Mouse (Mus musculus) hematopoietic stem cell, adult 5-6 weeks (primary cell): ENCODE results near the gene Kcnh6. TPM values are rescaled to one million over a fixed set of nuclear protein-coding genes. Genes with fewer than 3 reads are reported as not detected.
A peak's percentile ranks its signal among the peaks of the same experiment; 100 is the strongest.
"Not testable (repeated sequence)": the region's sequence is repeated elsewhere in the genome, so short reads cannot be mapped to it uniquely, and the experiment has no call there.

Experiments
- ATAC-seq, 2 experiments: fragments of 125-278 bp in 1 of 2; replicated peaks in 1 of 2; 2 replicates each; pipeline ENCODE4 v1.8.0; 2016 to 2017; ENCODE audit warnings: inconsistent platforms in 2 of 2, mild to moderate bottlenecking in 2 of 2, moderate number of reproducible peaks in 2 of 2, low read depth in 1 of 2, moderate TSS enrichment in 1 of 2; ENCODE audit not compliant: low FRiP score in 2 of 2, poor library complexity in 2 of 2, severe bottlenecking in 2 of 2, insufficient read depth in 1 of 2, low TSS enrichment in 1 of 2
- total RNA-seq: library from RNA; stranded (forward); fragments of 172-1452, 232-1000 nt; gene quantifications from 2 replicates; pipeline ENCODE4 v1.2.3, GENCODE M21; 2017

Kcnh6 gene
- total RNA-seq, 1 experiment from 2014 or later: 0.50 TPM

- peak in 1 of 2 experiments; percentile 57; a peak in 2 of 4 replicates for ATAC-seq
Measured at GRCm38 (mm10) chr11:106001718-106002117, 6.2 kb upstream of the Kcnh6 start.

GRCm38 (mm10) chr11:106004576-106004975, 3.3 kb upstream of the Kcnh6 start:
- no peak for ATAC-seq

- ATAC-seq: no peak
Measured at GRCm38 (mm10) chr11:106005970-106006369, 2.0 kb upstream of the Kcnh6 start.

GRCm38 (mm10) chr11:106012711-106013110, 4.8 kb downstream of the Kcnh6 start:
- no peak for ATAC-seq

- no peak for ATAC-seq
Measured at GRCm38 (mm10) chr11:106013556-106014225, 5.8 kb downstream of the Kcnh6 start.

- ATAC-seq: no peak
Measured at GRCm38 (mm10) chr11:106016440-106016839, 8.5 kb downstream of the Kcnh6 start.

GRCm38 (mm10) chr11:106020051-106020763, 12.3 kb downstream of the Kcnh6 start:
- ATAC-seq: peak; percentile 18 to 32; a peak in 1 of 4 replicates

GRCm38 (mm10) chr11:106025774-106026173, 17.9 kb downstream of the Kcnh6 start:
- no peak for ATAC-seq

- ATAC-seq: peak; percentile 62 to 75
Measured at GRCm38 (mm10) chr11:106026465-106027151, 18.7 kb downstream of the Kcnh6 start.

GRCm38 (mm10) chr11:106027607-106028006, 19.7 kb downstream of the Kcnh6 start:
- peak in 1 of 2 experiments; percentile 12; a peak in 1 of 4 replicates for ATAC-seq

GRCm38 (mm10) chr11:106032074-106032473, 24.1 kb downstream of the Kcnh6 start:
- ATAC-seq: not testable (repeated sequence)

- peak in 1 of 2 experiments; percentile 30; a peak in 1 of 4 replicates for ATAC-seq
Measured at GRCm38 (mm10) chr11:106033491-106033919, 25.6 kb downstream of the Kcnh6 start.

- no peak for ATAC-seq
Measured at GRCm38 (mm10) chr11:106034986-106035385, 27.1 kb downstream of the Kcnh6 start.

- ATAC-seq: peak; percentile 97 to 98
Measured at GRCm38 (mm10) chr11:106036548-106037417, 28.9 kb downstream of the Kcnh6 start, which contains the start of gene Dcaf7. Gene Dcaf7, plus strand, starts transcription at chr11:106036872.

GRCm38 (mm10) chr11:106037418-106037751, 29.5 kb downstream of the Kcnh6 start:
- ATAC-seq: peak in 1 of 2 experiments; percentile 36; a peak in 2 of 4 replicates

- ATAC-seq: no peak
Measured at GRCm38 (mm10) chr11:106044349-106044748, 36.4 kb downstream of the Kcnh6 start.

GRCm38 (mm10) chr11:106045256-106045655, 37.3 kb downstream of the Kcnh6 start:
- no peak for ATAC-seq
